Mouse (Mus musculus): ENCODE measurements at regions not wholly inside any gene's neighbourhood (a gene's known extent, or its start where the extent isn't known, plus 50 kb on each side); places are given as distances from the start of the nearest gene placed in this dataset.

- TF ChIP-seq NELFE (IDR thresholded peaks at IDR 0.05; ENCODE audit: low read depth, low read length) (no peak), MAFK (IDR thresholded peaks at IDR 0.05; ENCODE audit: borderline replicate concordance, low read depth, low read length) (no peak), ZNF384 (IDR thresholded peaks at IDR 0.05; ENCODE audit: low read depth, low read length) (no peak), POLR2A (IDR thresholded peaks at IDR 0.05; ENCODE audit: control insufficient read depth in 1 of 2, insufficient read depth in 1 of 2, low read depth in 1 of 2, low read length in 2 of 2, poor library complexity in 1 of 2) (no peak), NRF1 (IDR thresholded peaks at IDR 0.05; ENCODE audit: insufficient read depth, low read depth, low read length, poor library complexity, severe bottlenecking) (no peak), CHD1 (IDR thresholded peaks at IDR 0.05; ENCODE audit: low read depth, low read length) (no peak), ELF1 (IDR thresholded peaks at IDR 0.05; ENCODE audit: low read depth, low read length) (no peak), POLR2AphosphoS2 (IDR thresholded peaks at IDR 0.05; ENCODE audit: low read length) (no peak), MEF2A (IDR thresholded peaks at IDR 0.05; ENCODE audit: extremely low read depth, insufficient replicate concordance, low read depth, low read length, poor library complexity, severe bottlenecking) (no peak)
- no peak overlapping the region for H3K4me3 ChIP-seq (ENCODE audit: control insufficient read depth in 1 of 2, insufficient read depth in 1 of 2, low read depth in 2 of 2, low read length in 2 of 2)
- DNase-seq (ENCODE audit: low read depth, low spot score) = no peak
- H3K4me1 ChIP-seq (ENCODE audit: control insufficient read depth in 1 of 2, insufficient read depth in 2 of 2, low read length in 2 of 2) = no peaks in the 10 kb centered on the region
- no peaks in the 10 kb centered on the region for H3K36me3 ChIP-seq (ENCODE audit: control insufficient read depth in 1 of 2, insufficient read depth in 2 of 2, low read length in 2 of 2)
- H3K27ac ChIP-seq (ENCODE audit: control insufficient read depth, low read depth, low read length) = no peak overlapping the region
- H3K9ac ChIP-seq (ENCODE audit: control insufficient read depth, low read depth, low read length, poor library complexity, severe bottlenecking) = no peak overlapping the region
- no peaks in the 10 kb centered on the region for H3K27me3 ChIP-seq (ENCODE audit: control insufficient read depth in 1 of 2, insufficient read depth in 2 of 2, low read length in 2 of 2)
- no peaks in the 10 kb centered on the region for H3K9me3 ChIP-seq (replicated peaks; ENCODE audit: insufficient read depth, low read length)
- H3K79me2 ChIP-seq (ENCODE audit: control insufficient read depth, insufficient read depth, low read length, poor library complexity) = no peaks in the 10 kb centered on the region
Measured at GRCm38 (mm10) chr7:117746393-117746792, 365.6 kb downstream of the Xylt1 start.

GRCm38 (mm10) chr7:117739706-117740105, 358.9 kb downstream of the Xylt1 start:
- H3K27ac ChIP-seq (ENCODE audit: control insufficient read depth, low read depth, low read length) = no peak overlapping the region
- H3K27me3 ChIP-seq (ENCODE audit: control insufficient read depth in 1 of 2, insufficient read depth in 2 of 2, low read length in 2 of 2) = no peaks in the 10 kb centered on the region
- H3K79me2 ChIP-seq (ENCODE audit: control insufficient read depth, insufficient read depth, low read length, poor library complexity) = no peaks in the 10 kb centered on the region
- no peak overlapping the region for H3K9ac ChIP-seq (ENCODE audit: control insufficient read depth, low read depth, low read length, poor library complexity, severe bottlenecking)
- H3K9me3 ChIP-seq (replicated peaks; ENCODE audit: insufficient read depth, low read length) = no peaks in the 10 kb centered on the region
- TF ChIP-seq BHLHE40 (IDR thresholded peaks at IDR 0.05; ENCODE audit: borderline replicate concordance, low read depth, low read length) (no peak), CHD2 (IDR thresholded peaks at IDR 0.05; ENCODE audit: low read length) (no peak), RAD21 (IDR thresholded peaks at IDR 0.05; ENCODE audit: low read depth, low read length) (no peak), ETS1 (IDR thresholded peaks at IDR 0.05; ENCODE audit: low read depth, low read length) (no peak), SIN3A (IDR thresholded peaks at IDR 0.05; ENCODE audit: low read length) (no peak), TCF12 (IDR thresholded peaks at IDR 0.05; ENCODE audit: low read depth, low read length) (no peak), EP300 (IDR thresholded peaks at IDR 0.05; ENCODE audit: low read depth in 1 of 2, low read length in 2 of 2) (no peak), ZNF384 (IDR thresholded peaks at IDR 0.05; ENCODE audit: low read depth, low read length) (no peak), HCFC1 (IDR thresholded peaks at IDR 0.05; ENCODE audit: low read depth, low read length) (no peak)
- no peak for DNase-seq (ENCODE audit: low read depth, low spot score)
- no peak overlapping the region for H3K4me3 ChIP-seq (ENCODE audit: control insufficient read depth in 1 of 2, insufficient read depth in 1 of 2, low read depth in 2 of 2, low read length in 2 of 2)
- no peaks in the 10 kb centered on the region for H3K36me3 ChIP-seq (ENCODE audit: control insufficient read depth in 1 of 2, insufficient read depth in 2 of 2, low read length in 2 of 2)
- H3K4me1 ChIP-seq (ENCODE audit: control insufficient read depth in 1 of 2, insufficient read depth in 2 of 2, low read length in 2 of 2) = no peaks in the 10 kb centered on the region
